Mouse (Mus musculus) intestine, embryonic 14.5 days (tissue): Measurements from ENCODE around the gene Unc119b. TPM values are rescaled to one million over a fixed set of nuclear protein-coding genes. Genes with fewer than 3 reads are reported as not detected.

Experiments used
- ATAC-seq: fragments of 200-750 bp; cut with Nextera tagmentation; replicated peaks from 2 replicates; pipeline ENCODE4 v1.8.0; 2017; ENCODE audit warnings: low read depth, moderate number of reproducible peaks, moderate TSS enrichment, moderate library complexity; ENCODE audit not compliant: low FRiP score, low TSS enrichment
- DNase-seq: peaks from one replicate; pipeline ENCODE4 v3.0.0-alpha.2; 2018; ENCODE audit warnings: low spot score
- H3K27ac ChIP-seq: fragments of 300-500 bp; sonication (generic); 2 replicates; pipeline ENCODE4 v1.5.1; 2014; ENCODE audit warnings: low read depth, mild to moderate bottlenecking, control low read depth
- H3K27me3 ChIP-seq: fragments of 300-500 bp; sonication (generic); replicated peaks from 2 replicates; pipeline ENCODE4 v1.6.1; 2014; ENCODE audit warnings: low read length, control low read depth; ENCODE audit not compliant: control insufficient read depth, insufficient read depth
- H3K36me3 ChIP-seq: fragments of 300-500 bp; sonication (generic); 2 replicates; pipeline ENCODE4 v1.6.1; 2014; ENCODE audit warnings: low read length, control low read depth; ENCODE audit not compliant: control insufficient read depth, insufficient read depth
- H3K4me1 ChIP-seq: fragments of 300-500 bp; sonication (generic); replicated peaks from 2 replicates; pipeline ENCODE4 v1.6.1; 2014; ENCODE audit warnings: low read length, control low read depth, mixed read lengths; ENCODE audit not compliant: control insufficient read depth, insufficient read depth
- H3K4me2 ChIP-seq: fragments of 300-500 bp; sonication (generic); 2 replicates; pipeline ENCODE4 v1.6.1; 2014; ENCODE audit warnings: low read length
- H3K4me3 ChIP-seq: fragments of 300-500 bp; sonication (generic); 2 replicates; pipeline ENCODE4 v1.5.1; 2014; ENCODE audit warnings: low read depth, low read length, control low read depth, mixed read lengths
- H3K9ac ChIP-seq: fragments of 300-500 bp; sonication (generic); 2 replicates; pipeline ENCODE4 v1.6.1; 2014; ENCODE audit warnings: mild to moderate bottlenecking, low read length
- H3K9me3 ChIP-seq: fragments of 300-500 bp; sonication (generic); 2 replicates; pipeline ENCODE4 v1.6.1; 2016; ENCODE audit warnings: low read length, control low read depth; ENCODE audit not compliant: control insufficient read depth
- WGBS: fragments of 180-500 bp; shearing (Covaris S2); extraction: QIAGEN DNeasy Blood & Tissue Kit; methylation state at CpG from one replicate; pipeline ENCODE4 v1.1.7; 2014; 5-methylcytosine and 5-hydroxymethylcytosine counted together
- polyA plus RNA-seq: library from polyadenylated mRNA; unstranded; fragments of >200 nt; fragmentation: Nextera tagmentation; extraction: Ambion mirVana; gene quantifications from 2 replicates; pipeline ENCODE4 v1.2.1, GENCODE M21; 2014

The Unc119b gene
- polyA plus RNA-seq, 1 experiment from 2014 or later, result 31.0 TPM

GRCm38 (mm10) chr5:115132465-115132864, 2.3 kb downstream of the Unc119b start:
- no peak overlapping the region for H3K4me2 ChIP-seq
- H3K4me1 ChIP-seq, result peaks cover 8% of the 10 kb centered on the region
- H3K36me3 ChIP-seq, result peaks cover 34% of the 10 kb centered on the region
- WGBS, result 90% methylated on average over 8 of the region's 8 CpGs
- no peaks in the 10 kb centered on the region for H3K9me3 ChIP-seq
- H3K9ac ChIP-seq, result no peak overlapping the region
- H3K27ac ChIP-seq, result no peak overlapping the region
- ATAC-seq, result no peak
- no peaks in the 10 kb centered on the region for H3K27me3 ChIP-seq
- no peak overlapping the region for H3K4me3 ChIP-seq
- DNase-seq, result no peak

GRCm38 (mm10) chr5:115129328-115129727, 5.4 kb downstream of the Unc119b start:
- Histone ChIP-seq H3K27ac (no peak overlapping the region), H3K9me3 (no peaks in the 10 kb centered on the region), H3K4me3 (no peak overlapping the region), H3K4me1 (peaks cover 12% of the 10 kb centered on the region), H3K27me3 (no peaks in the 10 kb centered on the region), H3K9ac (no peak overlapping the region), H3K36me3 (peaks cover 56% of the 10 kb centered on the region), H3K4me2 (no peak overlapping the region)
- 86% methylated on average over 6 of the region's 6 CpGs for WGBS
- no peak for DNase-seq
- no peak for ATAC-seq

- Histone ChIP-seq H3K27me3 (no peaks in the 10 kb centered on the region), H3K4me1 (peaks cover 3% of the 10 kb centered on the region; the same call in 1 of the 2 replicates), H3K4me2 (no peak overlapping the region), H3K36me3 (peaks cover 62% of the 10 kb centered on the region), H3K4me3 (no peak overlapping the region), H3K9me3 (no peaks in the 10 kb centered on the region), H3K27ac (no peak overlapping the region), H3K9ac (no peak overlapping the region)
- ATAC-seq (no peak), DNase-seq (no peak)
- 93% methylated on average over 22 of the region's 22 CpGs for WGBS
These were observed 7.2 kb downstream of the Unc119b start for GRCm38 (mm10) chr5:115127421-115128179.

GRCm38 (mm10) chr5:115126578-115127312, 8.0 kb downstream of the Unc119b start:
- Histone ChIP-seq H3K4me1 (peaks cover 3% of the 10 kb centered on the region; the same call in 1 of the 2 replicates), H3K36me3 (peaks cover 59% of the 10 kb centered on the region), H3K9ac (no peak overlapping the region), H3K27ac (no peak overlapping the region), H3K4me3 (no peak overlapping the region), H3K4me2 (no peak overlapping the region), H3K27me3 (no peaks in the 10 kb centered on the region), H3K9me3 (no peaks in the 10 kb centered on the region)
- 92% methylated on average over 28 of the region's 28 CpGs for WGBS
- ATAC-seq, result no peak
- no peak for DNase-seq

- Histone ChIP-seq H3K36me3 (peaks cover 53% of the 10 kb centered on the region), H3K27me3 (no peaks in the 10 kb centered on the region)
- peak; percentile 65 for ATAC-seq
These were observed 9.4 kb downstream of the Unc119b start for GRCm38 (mm10) chr5:115125211-115125871.

GRCm38 (mm10) chr5:115124690-115125089, 10.1 kb downstream of the Unc119b start:
- Histone ChIP-seq H3K4me3 (no peak overlapping the region), H3K9me3 (no peaks in the 10 kb centered on the region), H3K9ac (no peak overlapping the region), H3K27me3 (no peaks in the 10 kb centered on the region), H3K4me2 (no peak overlapping the region), H3K4me1 (peaks cover 3% of the 10 kb centered on the region; the same call in 1 of the 2 replicates), H3K27ac (no peak overlapping the region), H3K36me3 (peaks cover 46% of the 10 kb centered on the region)
- WGBS, result 95% methylated on average over 6 of the region's 6 CpGs
- DNase-seq (no peak), ATAC-seq (no peak)

More at GRCm38 (mm10) chr5:115125211-115125871, 9.4 kb downstream of the Unc119b start:
- Histone ChIP-seq H3K9me3 (no peaks in the 10 kb centered on the region), H3K4me1 (peaks cover 3% of the 10 kb centered on the region; the same call in 1 of the 2 replicates), H3K4me3 (no peak overlapping the region), H3K9ac (no peak overlapping the region), H3K4me2 (no peak overlapping the region), H3K27ac (no peak overlapping the region)
- WGBS, result 25% methylated on average over 24 of the region's 24 CpGs
- DNase-seq, result peak; percentile 89

- H3K27ac ChIP-seq, result no peak overlapping the region
- H3K4me3 ChIP-seq, result no peak overlapping the region
- no peaks in the 10 kb centered on the region for H3K9me3 ChIP-seq
- no peak for ATAC-seq
- no peak for DNase-seq
- no peaks in the 10 kb centered on the region for H3K27me3 ChIP-seq
- H3K4me2 ChIP-seq, result no peak overlapping the region
- H3K9ac ChIP-seq, result no peak overlapping the region
- WGBS, result 81% methylated on average over 5 of the region's 5 CpGs
- H3K36me3 ChIP-seq, result peaks cover 32% of the 10 kb centered on the region
- H3K4me1 ChIP-seq, result peaks cover 3% of the 10 kb centered on the region; the same call in 1 of the 2 replicates
These were observed 13.8 kb downstream of the Unc119b start for GRCm38 (mm10) chr5:115120978-115121377.

GRCm38 (mm10) chr5:115118961-115119570, 15.7 kb downstream of the Unc119b start, which contains the start of gene Acads:
Gene Acads, minus strand, starts transcription at chr5:115119346.
- peak; percentile 87 for ATAC-seq
- H3K4me2 ChIP-seq, result peak within 1 kb of the TSS; percentile 52
- H3K36me3 ChIP-seq, result peaks cover 33% of the 10 kb centered on the region
- no peaks in the 10 kb centered on the region for H3K4me1 ChIP-seq
- peak within 1 kb of the TSS; percentile 59; the same call in 1 of the 2 replicates for H3K27ac ChIP-seq
- peak; percentile 89 for DNase-seq
- under 1% methylated on average over 39 of the region's 39 CpGs for WGBS
- no peaks in the 10 kb centered on the region for H3K9me3 ChIP-seq
- no peaks in the 10 kb centered on the region for H3K27me3 ChIP-seq
- H3K9ac ChIP-seq, result peak within 1 kb of the TSS; percentile 75
- peak within 1 kb of the TSS; percentile 80 for H3K4me3 ChIP-seq
